Mouse (Mus musculus): ENCODE data around the gene Cfap77. TPM values are rescaled to one million over a fixed set of nuclear protein-coding genes. Genes with fewer than 3 reads are reported as not detected.
A peak's percentile ranks its signal among the peaks of the same experiment; 100 is the strongest.
"Not testable (repeated sequence)": the region's sequence is repeated elsewhere in the genome, so short reads cannot be mapped to it uniquely, and the experiment has no call there.

Gene Cfap77
- total RNA-seq (2021): 1 to 10 TPM; 1.2 to 1.9 TPM
- long read RNA-seq, experiment 1: 0 reads
- long read RNA-seq, experiment 2, partial matches to known transcripts: 0 of 33 reads
- long read RNA-seq, experiment 2, other reads (novel, unspliced or antisense): 33 of 33 reads

GRCm38 (mm10) chr2:29054991-29055390 lies at the start of gene Cfap77:
Gene Cfap77 (minus strand): TSS chr2:29055066.
- peak; percentile 21 to 37 for DNase-seq (ENCODE audit: low spot score in 2 of 2)

DNA sequence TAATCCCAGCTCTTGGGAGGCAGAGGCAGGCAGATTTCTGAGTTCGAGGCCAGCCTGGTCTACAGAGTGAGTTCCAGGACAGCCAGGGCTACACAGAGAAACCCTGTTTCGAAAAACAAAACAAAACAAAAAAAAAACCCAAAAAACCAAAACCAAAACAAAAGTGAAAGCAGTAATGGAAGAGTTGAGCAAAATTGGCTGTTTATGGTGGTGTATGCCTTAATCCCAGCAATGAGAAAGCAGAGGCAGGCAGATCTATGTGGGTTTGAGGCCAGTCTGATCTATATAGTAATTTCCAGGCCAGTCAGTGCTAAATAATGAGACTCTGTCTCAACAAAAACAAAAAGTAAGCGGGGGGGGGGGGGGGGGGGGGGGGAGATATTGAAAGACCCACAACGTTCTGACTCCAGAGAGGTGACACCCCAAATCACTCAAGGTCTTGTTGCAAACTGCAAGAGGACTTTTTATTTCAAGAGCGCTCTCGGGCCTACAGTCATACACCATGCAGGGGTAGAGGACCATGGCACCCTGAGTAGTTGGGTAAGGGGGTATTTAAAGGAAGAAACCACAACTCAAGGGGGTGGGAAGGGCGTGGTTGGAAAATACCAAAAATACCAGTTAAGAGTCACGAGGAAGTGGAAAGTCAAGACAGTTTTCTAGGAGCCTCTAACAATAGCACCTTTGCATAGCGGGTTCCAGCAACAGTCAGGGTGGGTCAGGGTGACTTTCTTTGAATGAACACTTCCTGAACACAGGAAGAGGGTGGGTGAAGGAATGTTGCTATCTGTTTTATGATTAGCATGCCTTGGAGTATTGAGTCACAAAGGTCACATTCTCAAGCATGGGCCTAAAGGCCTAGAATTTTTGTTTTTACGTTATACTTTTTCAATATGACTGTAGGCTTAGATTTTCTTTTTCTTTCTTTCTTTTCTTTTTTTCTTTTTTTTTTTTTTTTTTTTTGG lies 47.8 kb upstream of the Cfap77 start:
- not testable (repeated sequence) for DNase-seq (ENCODE audit: low spot score in 2 of 2)

GRCm38 (mm10) chr2:29100822-29101534 lies 46.1 kb upstream of the Cfap77 start:
- no peak for DNase-seq (ENCODE audit: low spot score in 2 of 2)

DNA sequence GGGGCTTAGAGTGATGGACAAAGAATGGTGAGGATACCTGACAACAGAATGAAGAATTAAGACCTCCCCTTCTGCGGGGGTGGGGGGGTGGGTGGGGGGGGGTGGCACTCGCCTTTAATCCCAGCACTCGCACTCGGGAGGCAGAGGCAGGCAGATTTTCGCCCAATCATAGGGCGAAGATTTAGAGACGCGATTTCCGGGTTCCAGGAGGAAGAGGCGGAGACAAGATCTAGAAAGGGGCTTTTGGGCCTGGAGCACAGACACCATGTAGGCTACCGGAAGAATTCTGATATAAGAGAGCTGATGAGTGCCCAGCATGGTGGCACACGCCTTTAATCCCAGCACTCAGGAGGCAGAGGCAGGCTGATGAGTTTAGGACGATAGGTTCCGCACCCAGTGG lies 44.8 kb upstream of the Cfap77 start:
- no peak for DNase-seq (ENCODE audit: low spot score in 2 of 2)

DNA sequence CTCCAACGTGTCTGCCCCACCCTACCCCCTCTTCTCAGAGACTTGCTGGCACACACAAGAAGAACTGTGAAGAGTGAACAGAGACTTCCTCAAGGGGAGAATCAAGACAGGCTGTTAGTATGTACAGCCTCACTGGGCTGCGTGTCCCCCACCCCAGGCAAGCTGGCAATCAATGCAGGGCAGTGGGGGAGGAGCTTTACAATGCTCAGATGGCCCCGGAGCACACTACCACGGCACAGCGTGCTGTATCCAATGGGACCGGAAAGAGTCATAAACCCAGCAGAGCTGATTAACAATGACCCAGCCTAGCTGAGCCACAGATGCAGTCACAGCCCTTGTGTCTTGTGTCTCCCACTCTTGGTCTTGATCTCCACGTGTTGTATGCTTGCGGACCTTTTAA lies 43.9 kb upstream of the Cfap77 start:
- no peak for DNase-seq (ENCODE audit: low spot score in 2 of 2)

- not testable (repeated sequence) for DNase-seq (ENCODE audit: low spot score in 2 of 2)
These were observed 43.1 kb upstream of the Cfap77 start for GRCm38 (mm10) chr2:29097955-29098354.

- DNase-seq (ENCODE audit: low spot score in 2 of 2): no peak
These were observed 42.6 kb upstream of the Cfap77 start for GRCm38 (mm10) chr2:29097465-29097864.

GRCm38 (mm10) chr2:29096751-29097150 lies 41.9 kb upstream of the Cfap77 start:
- no peak for DNase-seq (ENCODE audit: low spot score in 2 of 2)

- DNase-seq (ENCODE audit: low spot score in 2 of 2): no peak
These were observed 40.8 kb upstream of the Cfap77 start for GRCm38 (mm10) chr2:29095674-29096073.

GRCm38 (mm10) chr2:29089276-29089675 lies 34.4 kb upstream of the Cfap77 start:
- DNase-seq (ENCODE audit: low spot score in 2 of 2): not testable (repeated sequence)

DNA sequence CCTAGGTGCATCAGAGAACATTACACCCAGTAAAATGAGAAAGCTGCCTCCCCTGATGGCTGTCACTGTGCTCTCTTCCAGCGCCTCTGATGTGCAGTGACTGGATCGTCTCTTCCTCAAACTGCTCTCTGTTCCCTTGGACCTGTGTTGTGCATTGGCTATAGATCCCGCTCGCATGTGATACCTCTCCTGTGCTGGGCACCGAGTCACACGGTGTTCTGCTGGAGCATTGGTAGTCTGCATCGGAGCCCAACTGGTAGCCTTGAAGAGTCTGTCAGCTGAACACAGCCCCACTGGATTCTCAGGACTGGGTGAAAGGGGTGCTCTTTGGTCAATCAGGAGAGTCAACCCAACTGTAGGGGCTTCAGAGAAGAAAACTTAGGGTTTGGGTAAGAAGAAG lies 31.2 kb upstream of the Cfap77 start:
- DNase-seq (ENCODE audit: low spot score in 2 of 2): no peak

DNA sequence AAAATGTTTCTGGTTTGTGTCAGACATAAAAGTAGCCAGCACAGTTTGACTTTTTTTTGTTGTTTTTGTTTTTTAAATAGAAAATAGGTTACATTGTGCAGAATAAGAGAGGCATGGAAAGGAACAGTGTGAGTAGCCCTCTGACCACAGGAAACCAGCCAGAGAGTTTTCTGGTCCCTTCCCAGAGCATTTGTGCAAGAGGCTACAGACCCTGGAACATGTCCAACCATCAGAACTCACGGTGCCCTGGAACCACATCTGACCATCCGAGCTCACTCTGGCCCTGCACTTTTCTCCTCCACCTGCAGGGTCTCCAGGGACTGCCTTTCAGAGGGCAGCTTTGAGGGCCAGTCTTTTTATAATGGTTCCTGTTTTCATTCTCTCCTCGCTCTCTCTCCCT lies 27.1 kb upstream of the Cfap77 start:
- DNase-seq (ENCODE audit: low spot score in 2 of 2): no peak

- DNase-seq (ENCODE audit: low spot score in 2 of 2): no peak
These were observed 21.4 kb upstream of the Cfap77 start for GRCm38 (mm10) chr2:29076226-29076625.

DNA sequence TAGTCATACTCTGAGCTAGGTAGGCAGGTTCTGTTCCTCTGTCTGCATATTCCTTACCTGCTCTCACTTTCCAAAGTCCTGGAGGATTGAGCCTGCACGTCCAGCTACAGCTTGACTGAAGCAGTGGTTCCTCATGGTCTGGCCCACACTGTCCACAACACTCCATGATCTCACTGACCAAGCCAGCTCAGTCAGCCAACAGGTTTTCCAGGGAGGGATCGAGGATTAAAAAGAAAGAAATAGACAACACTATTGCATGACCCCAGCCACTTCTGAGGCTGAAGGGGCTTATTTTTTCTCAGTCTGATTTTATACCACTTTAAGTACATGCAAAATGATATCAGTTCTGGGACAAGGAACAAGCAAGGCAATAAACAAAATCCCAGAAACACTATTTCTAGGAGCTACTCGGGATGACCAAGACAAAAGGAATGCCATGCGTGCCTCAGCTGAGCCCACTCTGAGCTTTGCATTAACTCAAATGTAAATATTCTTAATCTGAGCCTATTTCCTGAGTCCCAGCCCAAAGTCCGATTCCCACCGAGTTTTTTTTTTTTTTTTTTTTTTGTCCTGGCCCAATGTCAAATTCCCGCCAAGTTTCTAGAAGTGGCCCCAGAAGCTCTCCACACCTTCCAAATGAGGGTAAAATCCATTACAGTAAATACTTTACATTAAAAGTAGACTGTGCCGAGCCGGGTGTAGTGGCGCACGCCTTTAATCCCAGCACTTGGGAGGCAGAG lies 20.6 kb upstream of the Cfap77 start:
- DNase-seq (ENCODE audit: low spot score in 2 of 2): no peak

- DNase-seq (ENCODE audit: low spot score in 2 of 2): no peak
These were observed 19.8 kb upstream of the Cfap77 start for GRCm38 (mm10) chr2:29074676-29075075.

GRCm38 (mm10) chr2:29066410-29066809 lies 11.5 kb upstream of the Cfap77 start:
- no peak for DNase-seq (ENCODE audit: low spot score in 2 of 2)

- DNase-seq (ENCODE audit: low spot score in 2 of 2): no peak
These were observed 10.9 kb upstream of the Cfap77 start for GRCm38 (mm10) chr2:29065796-29066195.

DNA sequence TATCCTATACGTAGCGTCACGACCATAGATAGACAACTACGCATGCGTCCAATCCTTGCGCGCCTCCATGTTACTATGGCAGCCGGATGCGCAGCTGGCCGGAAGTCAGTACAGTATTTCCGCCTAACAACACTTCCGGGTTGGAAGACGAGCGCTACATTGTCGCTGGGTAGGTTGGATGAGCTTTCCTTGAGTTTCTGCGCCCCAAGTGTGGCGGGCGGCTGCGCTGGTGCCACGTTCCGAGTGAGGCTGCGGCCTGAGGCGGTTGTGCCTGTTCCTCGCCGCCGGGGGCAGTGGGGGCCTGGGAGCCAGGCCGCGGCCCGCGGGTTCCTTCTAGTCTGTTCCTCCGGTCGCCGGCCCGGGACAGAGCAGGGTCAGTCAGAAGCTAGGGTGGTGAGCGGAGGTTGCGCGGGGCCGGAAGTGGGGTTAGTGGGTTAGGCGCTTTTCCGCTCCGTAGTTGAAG lies 5.3 kb upstream of the Cfap77 start, which contains the start of gene Ttf1:
TSS of gene Ttf1 (plus strand) at position 128 of the 463 bp plus-strand sequence.
- DNase-seq (ENCODE audit: low spot score in 2 of 2): peak; percentile 55 to 77

DNA sequence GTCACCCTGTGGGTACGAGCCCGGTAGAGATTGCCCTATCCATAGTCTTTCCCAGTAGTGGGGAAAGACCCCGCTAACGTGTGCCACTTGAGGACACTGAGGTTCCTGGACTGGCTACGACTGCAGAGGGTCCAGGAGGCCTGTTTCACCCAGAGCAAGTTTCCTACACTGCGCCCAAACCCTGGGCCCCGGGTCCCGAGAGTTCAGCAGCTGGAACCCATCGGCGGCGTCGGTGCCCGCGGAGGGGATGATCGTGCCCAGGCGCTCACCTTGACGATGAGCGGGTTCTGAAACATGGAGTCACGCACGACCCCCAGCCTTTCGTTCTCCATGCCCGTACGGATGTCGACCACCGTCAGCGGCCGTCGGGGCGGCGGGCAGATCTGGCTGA lies 326 bp downstream of the Cfap77 start:
- DNase-seq (ENCODE audit: low spot score in 2 of 2): no peak

DNA sequence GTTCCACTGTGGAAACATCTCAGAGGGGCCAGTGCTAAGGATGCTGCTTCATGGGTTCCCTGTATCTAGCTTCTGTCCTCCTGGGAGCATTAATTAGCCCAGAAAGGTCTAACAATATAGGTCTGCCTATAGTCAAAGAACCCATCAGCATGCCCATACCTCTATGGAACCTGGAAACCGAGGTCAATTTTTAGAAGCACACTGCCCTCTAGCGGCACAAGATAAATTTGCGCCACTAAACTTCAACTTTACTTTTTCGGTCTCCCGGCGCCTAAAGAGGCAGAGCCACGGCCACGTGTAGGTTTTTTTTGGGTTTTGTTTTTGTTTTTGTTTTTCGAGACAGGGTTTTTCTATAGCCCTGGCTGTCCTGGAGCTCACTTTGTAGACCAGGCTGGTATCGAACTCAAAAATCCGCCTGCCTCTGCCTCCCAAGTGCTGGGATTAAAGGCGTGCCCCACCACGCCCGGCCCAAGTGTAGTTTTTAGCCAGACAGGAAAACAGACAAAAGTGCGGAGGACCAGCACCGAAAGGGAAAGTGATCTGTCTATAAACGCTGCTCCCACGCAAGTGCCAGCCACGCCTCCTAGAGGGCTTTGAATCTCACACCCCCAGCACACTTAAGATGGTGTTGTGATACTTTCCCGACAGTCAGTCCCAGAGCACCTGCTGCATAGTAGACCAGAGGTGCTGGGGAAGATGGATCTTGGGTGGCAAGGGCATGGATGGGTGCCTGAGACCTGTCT lies 893 bp downstream of the Cfap77 start:
- no peak for DNase-seq (ENCODE audit: low spot score in 2 of 2)

Data from adrenal gland, postnatal 4 days (tissue).